Mouse (Mus musculus) kidney, adult 2 months (tissue): ENCODE measurements around the gene Intu.

Experiments used
- CTCF ChIP-seq: fragments of 200-500 bp; conservative IDR thresholded peaks from 2 replicates; pipeline ENCODE4 v1.5.1; 2011; ENCODE audit warnings: low read depth, mild to moderate bottlenecking, control low read depth, low read length, moderate library complexity, mixed read lengths; ENCODE audit not compliant: insufficient read depth, insufficient read length
- POLR2A ChIP-seq: fragments of 200-500 bp; IDR thresholded peaks from one replicate; pipeline ENCODE4 v1.6.1; 2011; ENCODE audit warnings: low read depth, low read length, control low read depth

- TF ChIP-seq POLR2A (no peak), CTCF (no peak)
These were observed 10.5 kb upstream of the Intu start for GRCm38 (mm10) chr3:40520567-40520966.
